Mouse (Mus musculus): ENCODE data around the gene Psmb3. TPM values are rescaled to one million over a fixed set of nuclear protein-coding genes. Genes with fewer than 3 reads are reported as not detected.

Gene Psmb3
- polyA plus RNA-seq, 1 experiment from 2014 or later = 711 TPM

DNA sequence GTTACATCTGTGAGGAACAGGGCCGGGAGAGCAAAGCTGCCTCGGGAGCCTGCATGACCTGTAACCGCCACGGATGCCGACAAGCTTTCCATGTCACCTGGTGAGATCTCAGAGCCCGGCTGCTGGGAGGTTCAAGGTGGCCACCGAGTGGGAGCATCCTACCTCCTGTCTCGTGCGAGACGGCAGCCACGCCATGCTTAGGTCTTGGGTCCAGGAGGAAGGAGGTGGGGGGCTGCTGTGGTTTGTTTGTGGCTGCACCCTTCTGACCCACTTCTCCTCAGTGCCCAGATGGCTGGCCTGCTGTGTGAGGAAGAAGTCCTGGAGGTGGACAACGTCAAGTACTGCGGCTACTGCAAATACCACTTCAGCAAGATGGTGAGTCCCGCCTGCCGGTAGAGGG is 36.4 kb upstream of the Psmb3 start:
- no peak for DNase-seq (ENCODE audit: low spot score)

DNA sequence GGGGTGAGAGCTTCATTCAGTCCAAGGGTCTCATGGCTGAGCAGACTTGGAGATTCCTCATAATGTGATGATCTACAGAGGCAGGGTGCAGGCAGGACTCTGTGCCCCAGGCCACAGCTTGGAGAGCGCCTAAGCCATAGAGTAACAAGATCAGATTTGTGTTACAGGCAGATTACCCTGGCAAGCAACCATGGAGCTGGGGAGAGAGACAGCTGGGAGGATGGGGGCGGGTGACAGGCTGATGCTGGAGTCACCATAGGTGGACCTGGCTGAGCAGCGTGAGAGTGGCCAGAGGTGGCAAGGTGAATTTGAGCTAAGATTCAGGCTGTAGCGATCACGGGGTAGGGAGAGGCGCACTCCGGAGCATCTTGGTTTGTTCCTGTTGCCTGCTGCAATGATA is 35.0 kb upstream of the Psmb3 start:
- DNase-seq (ENCODE audit: low spot score) = no peak

DNA sequence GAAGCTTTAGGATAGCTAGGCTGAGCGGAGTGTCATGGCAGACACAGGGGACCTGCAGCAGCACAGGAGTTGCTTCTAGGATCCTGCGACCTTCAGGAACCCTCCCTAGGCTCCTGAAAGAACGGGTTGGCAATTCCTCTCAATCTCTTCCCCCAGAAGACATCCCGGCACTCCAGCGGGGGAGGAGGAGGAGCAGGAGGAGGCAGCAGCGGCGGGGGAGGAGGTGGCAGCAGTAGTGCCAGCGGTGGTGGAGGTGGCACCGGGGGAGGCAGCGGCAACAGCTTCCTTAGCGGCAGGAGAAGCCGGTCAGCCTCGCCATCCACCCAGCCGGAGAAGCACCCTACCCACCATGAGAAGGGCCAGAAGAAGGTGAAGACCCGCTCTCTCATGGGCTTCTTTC is 33.9 kb upstream of the Psmb3 start:
- no peak for DNase-seq (ENCODE audit: low spot score)

DNA sequence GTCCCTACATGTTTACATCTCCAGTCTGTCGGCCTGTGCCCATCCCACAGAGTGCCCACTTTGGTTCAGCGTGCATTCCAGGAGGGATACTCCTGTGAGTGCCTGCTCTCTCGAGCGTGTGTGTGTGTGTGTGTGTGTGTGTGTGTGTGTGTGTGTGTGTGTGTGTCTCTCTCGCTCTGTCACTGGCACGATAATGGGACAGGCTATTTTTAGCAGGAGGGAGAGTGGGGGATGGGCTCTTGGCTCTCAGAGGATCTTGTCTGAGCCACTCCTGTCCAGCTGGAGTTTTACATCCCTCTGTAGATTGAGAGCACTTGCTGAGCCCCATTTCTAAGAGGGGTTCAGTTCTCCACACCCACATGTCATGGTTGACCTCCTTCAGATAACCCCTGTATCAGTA is 33.4 kb upstream of the Psmb3 start:
- DNase-seq (ENCODE audit: low spot score) = no peak

DNA sequence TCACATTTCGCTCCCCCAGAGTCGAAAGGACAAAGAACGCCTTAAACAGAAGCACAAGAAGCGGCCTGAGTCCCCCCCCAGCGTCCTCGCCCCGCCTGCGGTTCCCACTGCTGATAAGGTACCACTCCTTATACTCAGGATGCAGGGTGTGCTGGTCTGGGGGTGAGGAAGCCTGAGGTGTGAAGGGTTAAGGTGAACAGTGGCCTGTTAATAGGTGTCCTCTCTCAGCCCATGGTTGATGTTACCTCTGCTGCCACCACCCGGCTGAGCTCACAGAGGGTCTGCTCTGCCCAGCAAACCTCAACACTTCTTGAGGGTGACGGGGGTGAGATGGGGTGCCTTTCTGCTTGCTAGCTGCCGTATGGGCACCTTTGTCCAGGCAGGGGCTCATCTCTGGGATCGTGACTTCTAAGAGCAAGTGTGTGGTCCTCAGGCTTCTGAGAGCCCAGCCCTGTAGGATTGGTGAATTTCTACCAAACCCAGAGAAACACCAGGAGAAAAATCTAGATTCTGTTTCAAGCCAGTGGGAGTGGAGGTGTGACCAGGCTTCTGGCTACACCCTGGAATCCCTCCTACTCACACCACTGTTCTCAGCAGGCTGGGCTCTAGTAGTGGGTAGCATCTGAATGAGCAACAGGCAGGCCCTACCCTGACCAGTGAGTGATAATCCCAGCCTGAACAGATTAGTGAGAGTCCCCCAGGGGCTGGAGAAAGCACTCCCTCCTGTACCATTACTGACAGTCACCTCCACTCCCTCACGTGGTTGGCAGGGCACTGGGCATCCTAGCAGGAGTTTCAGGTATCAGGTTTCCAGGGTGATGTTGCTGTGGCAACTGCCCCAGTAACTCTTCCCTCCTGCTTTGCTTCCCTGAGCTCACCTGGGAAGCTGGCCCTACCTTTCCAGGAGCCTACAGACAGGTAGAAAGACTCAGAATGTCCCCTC is 32.7 kb upstream of the Psmb3 start:
- no peak for DNase-seq (ENCODE audit: low spot score)

DNA sequence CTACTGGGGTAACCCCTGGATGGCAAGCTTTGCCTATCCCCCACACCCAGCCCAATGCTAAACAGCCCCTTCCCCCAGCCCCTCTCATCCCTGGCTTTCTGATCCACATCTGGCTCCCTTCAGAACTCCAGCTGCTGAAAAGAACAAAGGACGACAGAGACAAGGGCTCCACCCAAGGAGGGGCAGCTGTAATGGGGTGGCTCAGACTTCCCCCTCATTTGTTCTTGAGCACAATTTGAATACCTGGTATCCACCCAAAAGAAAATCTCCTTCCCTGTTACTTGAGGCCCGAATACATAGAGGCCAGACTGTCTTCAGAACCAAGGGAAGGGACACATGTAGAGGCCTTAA is 32.0 kb upstream of the Psmb3 start:
- DNase-seq (ENCODE audit: low spot score) = no peak

DNA sequence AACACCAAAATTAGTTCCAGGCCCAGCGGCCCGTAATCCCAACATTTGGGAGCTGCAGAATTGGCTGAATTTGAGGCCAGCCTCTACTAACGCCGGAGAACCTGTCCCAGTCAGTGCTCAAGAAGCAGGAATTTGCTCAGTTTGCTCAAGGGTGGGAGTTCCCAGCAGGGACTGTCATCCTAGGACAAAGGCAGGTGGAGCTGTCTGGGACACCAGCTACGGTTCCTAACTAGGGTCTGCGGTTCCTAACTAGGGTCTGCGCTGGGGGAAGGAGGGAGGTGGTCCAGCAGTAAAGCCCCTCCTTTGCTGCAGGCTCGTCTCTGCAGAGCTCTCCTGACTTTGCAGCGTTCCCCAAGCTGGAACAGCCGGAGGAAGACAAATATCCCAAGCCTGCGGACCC is 30.1 kb upstream of the Psmb3 start:
- no peak for DNase-seq (ENCODE audit: low spot score)

DNA sequence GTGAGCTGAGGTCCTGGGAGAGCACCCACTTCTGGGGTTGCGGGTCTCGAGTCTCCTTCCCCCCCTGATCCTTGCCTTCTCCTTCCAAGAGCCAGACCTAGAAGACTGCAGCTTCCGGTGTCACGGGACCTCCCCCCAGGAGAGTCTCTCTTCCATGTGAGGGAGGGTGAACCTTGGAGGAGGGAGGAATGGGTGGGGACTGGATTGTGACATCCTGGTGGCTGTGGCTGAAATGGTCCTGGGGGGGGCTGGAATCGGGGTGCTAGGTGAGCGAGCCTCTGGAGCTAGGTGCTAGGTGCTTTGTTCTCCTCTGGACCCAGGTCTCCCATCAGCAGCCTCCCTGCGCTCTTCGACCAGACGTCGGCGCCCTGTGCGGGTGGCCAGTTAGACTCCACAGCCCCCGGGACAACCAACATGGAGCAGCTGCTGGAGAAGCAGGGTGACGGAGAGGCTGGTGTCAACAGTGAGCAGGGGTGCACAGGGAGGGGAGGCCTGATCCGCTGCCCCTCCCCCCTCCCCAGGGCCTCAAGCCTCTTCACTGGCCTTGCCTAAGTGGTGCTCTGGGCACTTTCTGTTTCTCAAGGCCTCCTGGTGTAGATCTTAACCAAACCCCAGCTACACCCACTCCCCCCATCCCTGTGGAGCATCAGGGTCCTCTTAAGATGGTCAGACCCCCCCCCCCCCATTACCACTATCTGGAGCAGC is 27.0 kb upstream of the Psmb3 start:
- no peak for DNase-seq (ENCODE audit: low spot score)

DNA sequence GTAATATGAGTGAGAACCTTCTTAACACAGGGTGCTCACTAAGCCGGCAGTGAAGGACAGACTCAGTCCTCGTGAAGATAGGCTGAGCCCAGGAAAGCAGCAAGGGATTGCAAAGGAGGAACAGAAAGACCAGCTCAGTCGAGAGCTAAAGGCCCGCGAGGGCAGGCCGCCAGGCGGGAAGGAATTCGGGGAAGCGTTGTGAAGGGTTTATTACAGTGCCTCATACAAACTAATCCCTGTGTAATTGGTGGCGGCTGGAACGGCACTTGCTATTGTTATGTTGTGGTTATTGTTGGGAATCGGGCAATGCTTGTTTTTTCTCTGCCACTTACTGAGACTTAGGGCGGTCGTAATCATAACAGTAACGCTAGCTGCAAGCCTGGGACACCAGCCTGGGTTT is 25.8 kb upstream of the Psmb3 start:
- DNase-seq (ENCODE audit: low spot score) = no peak

DNA sequence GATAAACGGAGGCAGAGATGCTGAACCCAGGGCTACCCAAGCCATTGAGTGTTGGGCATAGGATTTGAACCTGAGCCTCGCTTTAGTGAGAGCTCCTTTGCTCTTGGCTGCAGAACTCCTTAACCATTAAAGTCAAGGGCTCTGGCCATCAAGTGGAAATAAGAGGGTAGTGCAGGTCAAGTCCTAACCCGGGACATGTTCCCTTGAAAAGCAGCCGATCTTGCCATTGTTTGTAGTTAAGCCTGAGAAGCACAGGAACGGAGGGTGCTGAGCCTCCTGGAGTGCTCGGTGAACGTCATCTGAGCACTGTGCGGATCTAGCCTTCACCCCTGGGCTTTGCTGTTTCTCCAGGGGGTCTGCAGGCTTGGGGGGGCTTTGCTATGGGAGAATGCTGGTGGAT is 25.4 kb upstream of the Psmb3 start:
- DNase-seq (ENCODE audit: low spot score) = no peak

DNA sequence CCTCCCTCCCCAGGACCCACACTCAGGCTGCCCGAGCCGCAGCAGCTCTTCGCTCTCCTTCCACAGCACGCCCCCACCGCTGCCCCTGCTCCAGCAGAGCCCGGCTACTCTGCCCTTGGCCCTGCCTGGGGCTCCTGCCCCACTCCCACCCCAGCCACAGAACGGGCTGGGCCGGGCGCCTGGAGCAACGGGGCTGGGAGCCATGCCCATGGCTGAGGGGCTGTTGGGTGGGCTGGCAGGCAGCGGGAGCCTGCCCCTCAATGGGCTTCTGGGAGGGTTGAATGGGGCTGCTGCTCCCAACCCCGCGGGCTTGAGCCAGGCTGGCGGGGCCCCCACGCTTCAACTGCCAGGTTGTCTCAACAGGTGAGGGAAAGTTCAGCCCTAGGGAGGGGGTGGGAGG is 24.9 kb upstream of the Psmb3 start:
- DNase-seq (ENCODE audit: low spot score) = no peak

DNA sequence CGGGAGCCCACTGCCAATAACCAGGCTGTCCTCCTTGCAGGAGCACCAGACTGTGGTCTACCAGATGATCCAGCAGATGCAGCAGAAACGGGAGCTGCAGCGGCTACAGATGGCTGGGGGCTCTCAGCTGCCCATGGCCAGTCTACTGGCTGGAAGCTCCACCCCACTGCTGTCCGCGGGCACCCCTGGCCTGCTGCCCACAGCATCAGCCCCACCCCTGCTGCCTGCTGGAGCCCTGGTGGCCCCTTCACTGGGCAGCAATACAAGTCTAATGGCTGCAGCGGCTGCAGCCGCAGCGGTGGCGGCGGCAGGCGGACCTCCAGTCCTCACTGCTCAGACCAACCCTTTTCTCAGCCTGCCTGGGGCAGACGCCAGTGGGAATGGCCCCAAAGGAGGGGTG is 22.8 kb upstream of the Psmb3 start:
- DNase-seq (ENCODE audit: low spot score) = no peak

DNA sequence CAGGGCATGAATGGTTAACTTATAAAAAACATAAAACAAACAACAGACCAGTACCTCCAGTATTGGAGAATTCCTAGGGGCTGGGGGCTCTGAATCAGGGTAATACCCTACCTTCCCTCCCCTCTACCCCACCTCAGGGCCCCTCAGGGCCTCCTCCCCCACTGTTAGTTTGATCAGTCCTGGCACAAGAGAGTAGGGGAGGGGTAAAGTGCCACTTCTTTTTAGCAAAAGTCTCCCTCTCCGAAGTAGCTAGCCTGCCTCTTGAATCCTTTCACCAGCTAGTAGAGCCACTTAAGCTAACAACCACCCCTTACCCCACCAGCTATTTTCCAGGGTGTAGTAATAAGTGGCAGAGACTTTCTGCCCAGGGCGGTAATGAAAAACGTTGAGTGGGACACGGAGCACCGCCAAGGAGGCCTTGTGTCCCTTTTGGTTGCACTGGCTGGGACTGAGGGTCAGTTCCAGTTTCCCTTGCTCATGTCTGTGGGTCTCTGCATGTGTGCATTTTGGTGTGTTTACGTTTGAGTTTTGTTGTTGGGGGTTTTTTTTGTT is 20.6 kb upstream of the Psmb3 start:
- DNase-seq (ENCODE audit: low spot score) = no peak

DNA sequence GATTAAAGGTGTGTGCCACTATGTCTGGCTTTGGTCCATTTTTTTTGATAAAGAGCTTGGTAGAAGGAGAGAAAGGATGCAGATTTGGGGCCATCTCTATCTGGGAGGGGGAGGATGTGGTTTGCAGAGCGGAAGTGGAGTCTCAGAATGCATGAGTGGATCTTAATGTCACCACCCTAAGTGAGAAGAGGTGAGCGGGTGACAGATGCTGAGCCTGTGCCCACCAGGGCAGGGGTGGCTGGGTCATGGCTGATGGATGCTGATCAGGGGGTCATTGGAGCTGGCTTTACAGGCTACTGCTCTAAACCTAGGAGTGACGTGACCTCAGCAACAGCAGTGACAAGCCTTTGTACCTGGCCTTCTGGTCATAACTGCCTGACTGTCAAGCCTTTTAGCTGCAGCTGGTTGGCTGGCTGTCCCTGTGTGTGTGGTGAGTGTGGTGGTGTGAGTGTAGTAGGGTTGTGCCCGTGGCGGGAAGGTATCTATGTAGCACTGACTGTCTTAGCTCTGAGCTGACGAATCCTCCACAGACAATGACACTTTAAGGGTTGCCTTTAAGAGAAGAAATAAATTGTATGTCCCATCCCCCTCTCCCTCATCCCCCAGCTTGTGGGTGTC is 19.0 kb upstream of the Psmb3 start:
- peak; percentile 85 for DNase-seq (ENCODE audit: low spot score)

DNA sequence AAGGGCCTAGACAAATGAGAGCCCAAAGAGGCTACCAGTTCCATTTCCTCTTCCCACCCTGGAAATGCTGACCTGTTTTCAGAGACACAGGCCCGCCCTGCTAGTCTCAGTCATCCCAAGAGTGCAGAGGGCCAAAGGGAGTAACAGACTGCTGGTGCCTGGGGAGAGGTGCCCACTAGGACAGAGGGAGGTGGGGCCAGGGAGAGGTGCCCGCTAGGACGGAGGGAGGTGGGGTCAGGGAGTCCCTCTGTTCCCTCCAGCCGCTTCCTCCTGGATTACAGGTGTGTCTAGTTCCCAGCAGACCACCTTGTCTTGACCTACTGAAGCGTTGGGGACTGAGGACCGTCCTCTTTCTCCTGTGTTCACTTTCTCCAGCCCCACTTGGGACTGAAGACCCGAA is 18.4 kb upstream of the Psmb3 start:
- DNase-seq (ENCODE audit: low spot score) = no peak

DNA sequence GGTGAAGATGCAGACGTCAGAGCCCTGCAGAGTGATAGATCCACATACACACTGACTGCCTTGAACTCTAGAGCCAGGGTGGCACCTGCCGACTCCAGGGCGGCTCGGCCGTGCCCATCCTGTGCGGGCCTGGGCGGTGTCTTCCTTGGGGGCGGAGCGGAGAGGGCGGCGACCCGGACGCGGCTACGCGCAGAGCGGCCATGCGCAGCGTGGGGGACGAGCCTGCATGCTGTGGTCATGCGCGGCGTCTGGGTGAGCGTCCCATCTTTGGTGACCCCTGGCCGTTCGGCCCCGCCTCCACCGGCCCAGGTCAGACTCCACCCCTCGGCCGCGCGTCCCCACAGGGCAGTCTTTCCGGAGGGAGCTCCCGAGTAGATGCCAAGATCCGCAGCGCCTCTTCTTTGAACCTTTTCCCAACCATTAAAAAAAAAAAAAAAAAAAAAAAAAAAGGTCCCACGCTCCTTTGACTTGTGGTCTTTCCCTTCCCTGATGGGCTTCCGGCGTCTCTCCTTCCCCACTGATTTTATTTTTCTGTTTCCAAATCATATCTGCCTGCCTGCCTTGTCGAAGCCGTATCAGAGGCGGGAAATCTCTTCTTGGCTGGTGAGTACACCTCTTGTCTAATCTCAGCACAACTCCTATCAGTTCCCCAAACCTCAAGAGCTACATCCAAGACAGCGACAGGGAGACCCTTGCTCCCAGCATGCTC is 17.4 kb upstream of the Psmb3 start, which contains the start of gene Cisd3:
TSS of gene Cisd3 (plus strand) at position 214 of the 709 bp plus-strand sequence.
- peak; percentile 76 for DNase-seq (ENCODE audit: low spot score)

DNA sequence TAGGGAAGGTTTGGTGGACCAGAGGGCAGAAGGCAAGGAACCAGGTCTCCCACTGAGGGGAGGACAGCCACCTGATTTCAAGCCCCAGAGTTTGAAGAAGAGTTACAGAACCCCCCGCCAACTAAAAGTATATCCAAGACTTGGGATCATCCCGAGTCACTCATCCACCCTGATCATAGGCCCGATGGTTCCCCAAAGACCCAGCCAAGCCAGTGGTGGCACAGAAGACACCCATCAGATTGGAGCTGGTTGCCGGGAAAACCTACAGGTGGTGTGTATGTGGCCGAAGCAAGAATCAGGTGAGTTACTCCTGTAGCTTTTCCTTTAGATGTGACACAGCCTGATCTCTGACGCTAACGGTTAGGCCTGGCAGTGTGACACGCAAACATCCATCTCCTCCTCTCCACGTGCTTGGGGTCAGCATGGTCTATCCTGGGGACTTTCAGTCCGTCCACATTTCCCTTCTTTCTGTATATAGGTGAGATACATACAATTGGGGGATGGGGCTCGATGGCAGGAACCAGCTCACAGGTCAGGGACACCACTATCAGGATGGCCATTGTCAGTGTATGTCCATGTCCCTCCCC is 16.8 kb upstream of the Psmb3 start:
- no peak for DNase-seq (ENCODE audit: low spot score)

DNA sequence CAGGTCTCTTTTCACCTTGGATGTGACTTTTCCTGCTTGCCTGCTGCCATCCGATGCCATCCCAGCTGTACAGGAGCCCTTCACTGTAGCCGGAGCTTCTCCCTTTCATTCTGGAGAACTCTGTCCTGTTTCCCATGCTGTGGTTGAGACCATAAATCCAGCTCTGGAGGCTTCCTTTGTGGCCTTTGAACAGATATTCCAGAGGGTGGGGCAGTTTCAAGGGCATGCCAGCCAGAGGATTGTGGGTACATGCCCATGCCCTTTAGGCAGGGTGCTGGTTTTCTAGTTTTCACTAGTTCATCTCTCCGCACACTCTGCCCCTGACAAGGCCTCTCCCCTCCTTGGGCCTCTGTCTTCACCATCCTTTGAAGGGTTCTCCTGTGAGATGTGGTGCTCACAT is 16.1 kb upstream of the Psmb3 start:
- no peak for DNase-seq (ENCODE audit: low spot score)

DNA sequence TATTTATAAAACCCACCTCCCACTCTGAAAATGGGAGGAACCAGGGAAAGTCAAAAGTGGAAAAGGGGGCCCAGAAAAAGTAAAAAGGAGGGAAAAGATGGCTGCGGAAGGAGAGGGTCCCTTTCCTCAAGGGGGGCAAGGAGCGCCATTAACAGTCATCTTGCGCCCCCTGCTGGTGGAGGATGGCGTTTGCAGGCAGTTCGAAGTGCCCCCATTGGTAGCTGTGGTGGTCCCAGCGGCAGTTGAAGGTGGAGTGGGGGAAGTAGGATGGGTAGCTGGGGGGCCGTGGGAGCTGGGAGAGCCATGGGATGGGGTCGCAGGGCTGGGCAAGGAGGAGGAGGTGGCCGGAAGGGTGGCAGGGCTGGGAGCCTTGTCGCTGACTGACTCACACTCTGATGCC is 13.3 kb upstream of the Psmb3 start:
- DNase-seq (ENCODE audit: low spot score) = peak; percentile 81

DNA sequence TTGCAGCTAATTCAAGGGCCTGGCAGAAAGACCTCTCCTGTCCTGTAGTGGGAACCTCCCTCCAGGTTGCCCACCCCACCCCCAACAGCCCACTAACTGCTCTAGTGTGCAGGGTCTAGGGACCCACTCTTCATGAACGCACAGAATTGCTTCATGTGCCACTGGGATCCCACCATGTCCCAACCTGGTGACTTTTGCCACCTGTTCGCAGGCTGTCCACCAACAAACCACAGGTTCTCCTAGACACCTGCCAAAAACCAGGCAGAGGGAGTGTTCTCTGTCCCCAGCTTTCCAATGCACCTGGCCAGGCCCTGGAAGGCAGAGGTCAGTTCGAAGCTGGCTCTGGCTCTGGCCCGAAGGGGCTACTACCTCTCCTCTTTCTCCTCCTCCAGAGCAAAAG is 8.8 kb upstream of the Psmb3 start:
- no peak for DNase-seq (ENCODE audit: low spot score)
